Mouse (Mus musculus) heart, postnatal 0 days (tissue): ENCODE results near the gene Ccpg1.

Experiments
- CTCF ChIP-seq: IDR thresholded peaks from 2 replicates; pipeline ENCODE4 v1.5.1; 2016; ENCODE audit warnings: antibody characterized with exemption, control low read depth, low read depth
- EP300 ChIP-seq: IDR thresholded peaks from 2 replicates; pipeline ENCODE4 v1.6.1; 2016; ENCODE audit warnings: antibody characterized with exemption, low read depth

DNA sequence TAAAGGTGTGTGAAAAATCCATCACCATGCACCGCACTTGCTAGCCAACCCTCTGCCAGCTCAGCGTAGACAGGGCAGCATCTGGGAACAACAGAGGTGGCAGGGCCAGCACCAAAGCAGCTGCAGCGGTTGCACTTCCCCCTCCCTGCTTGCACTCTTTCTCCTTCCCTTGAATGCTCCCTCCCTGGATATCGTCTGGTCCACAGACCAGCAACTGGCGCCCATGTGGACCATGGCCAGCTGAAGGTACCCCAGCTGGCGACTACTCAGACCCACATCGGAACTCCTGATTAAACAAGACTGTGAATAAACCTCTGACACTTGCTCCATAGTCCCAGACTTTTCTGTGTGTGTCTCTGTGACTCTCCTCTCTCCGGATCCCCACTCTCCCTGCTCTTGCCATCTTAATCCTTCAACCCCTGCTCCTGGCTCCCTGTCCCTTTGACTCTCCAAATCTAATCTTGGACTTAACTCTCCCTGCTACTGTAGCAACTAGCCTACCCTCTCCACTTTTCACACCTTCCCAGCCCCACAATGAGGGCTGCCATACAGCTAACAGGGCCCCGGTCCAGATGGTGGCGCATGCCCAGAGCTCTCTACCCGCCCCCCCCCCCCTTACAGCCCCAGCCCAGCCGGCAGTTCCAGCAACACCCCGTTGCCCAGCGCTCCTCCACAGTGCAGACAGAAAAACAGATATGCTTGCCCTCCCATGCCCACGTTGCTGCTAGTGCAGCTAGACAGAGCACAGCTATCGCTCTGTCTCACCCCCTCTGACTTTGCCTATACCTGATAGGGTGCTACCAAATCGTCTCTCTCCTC, 40.8 kb downstream of the Ccpg1 start:
- no peak for TF ChIP-seq CTCF
- no peak for TF ChIP-seq EP300
